Mouse (Mus musculus): ENCODE data around the gene Rrm1. TPM values are rescaled to one million over a fixed set of nuclear protein-coding genes. Genes with fewer than 3 reads are reported as not detected.
A peak's percentile ranks its signal among the peaks of the same experiment; 100 is the strongest.
"Not testable (repeated sequence)": the region's sequence is repeated elsewhere in the genome, so short reads cannot be mapped to it uniquely, and the experiment has no call there.

The Rrm1 gene
- 10 to 100 TPM; 13.9 to 15.4 TPM for total RNA-seq (2021)
- long read RNA-seq, experiment 1, transcript Rrm1-201 (19 exons, 3,997 nt): major isoform, 19 of 19 reads
- long read RNA-seq, experiment 1, partial matches to known transcripts: 0 of 19 reads
- long read RNA-seq, experiment 1, other reads (novel, unspliced or antisense): 0 of 19 reads
- long read RNA-seq, experiment 2, transcript Rrm1-201 (19 exons, 3,997 nt): major isoform, 76 of 78 reads
- long read RNA-seq, experiment 2, partial matches to known transcripts: 2 of 78 reads
- long read RNA-seq, experiment 2, other reads (novel, unspliced or antisense): 0 of 78 reads

GRCm38 (mm10) chr7:102441657-102442391, at the start of gene Rrm1:
Gene Rrm1, plus strand, starts transcription at chr7:102441695.
- peak; percentile 88 to 91 for DNase-seq (ENCODE audit: low spot score in 2 of 2)

GRCm38 (mm10) chr7:102393898-102394297, 47.6 kb upstream of the Rrm1 start:
- no peak for DNase-seq (ENCODE audit: low spot score in 2 of 2)

- DNase-seq (ENCODE audit: low spot score in 2 of 2): no peak
Measured at GRCm38 (mm10) chr7:102395894-102396293, 45.6 kb upstream of the Rrm1 start.

DNA sequence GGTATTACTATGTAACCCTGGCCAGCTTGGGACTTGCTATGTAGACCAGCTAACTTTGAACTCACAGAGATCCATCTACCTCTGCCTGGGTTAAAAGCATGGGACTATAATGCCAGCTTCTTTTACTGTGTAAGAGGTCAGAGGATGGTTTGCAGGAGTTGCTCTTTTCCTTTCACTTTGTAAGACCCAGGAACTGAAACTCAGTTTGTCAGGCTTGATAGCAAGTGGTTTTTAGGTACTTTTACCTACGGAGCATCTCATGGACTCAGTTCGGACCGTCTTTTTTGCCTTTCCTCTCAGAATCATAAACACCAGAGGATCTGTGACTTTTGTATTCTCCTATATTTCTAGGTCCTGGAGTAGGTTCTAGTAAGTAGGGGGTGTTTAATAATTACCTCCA, 45.2 kb upstream of the Rrm1 start:
- no peak for DNase-seq (ENCODE audit: low spot score in 2 of 2)

DNA sequence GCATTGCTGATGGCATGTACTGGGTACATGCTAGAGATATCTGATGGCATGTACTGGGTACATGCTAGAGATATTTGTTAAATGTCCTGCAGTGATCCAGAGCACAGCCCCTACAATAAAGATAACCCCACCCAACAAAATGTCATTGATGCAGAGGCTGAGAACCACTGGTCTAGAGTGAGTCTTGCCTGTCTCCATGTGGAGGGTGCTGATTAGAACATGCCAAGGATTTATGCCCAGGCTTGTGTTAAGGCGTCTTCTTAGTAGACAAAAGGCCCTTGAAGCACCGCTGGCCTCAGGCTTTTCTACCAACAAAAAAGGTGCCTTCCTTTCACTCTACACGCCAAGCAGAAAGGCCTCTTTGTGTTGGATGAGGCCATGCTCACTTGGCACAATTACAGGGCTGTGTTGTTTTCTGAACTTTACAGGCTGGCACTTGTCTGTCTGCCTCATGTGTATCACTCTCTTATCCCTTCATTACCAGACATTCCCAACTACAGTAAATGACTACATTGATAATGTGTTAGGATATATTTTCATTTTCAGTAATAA, 42.2 kb upstream of the Rrm1 start:
- no peak for DNase-seq (ENCODE audit: low spot score in 2 of 2)

GRCm38 (mm10) chr7:102404118-102404517, 37.4 kb upstream of the Rrm1 start:
- DNase-seq (ENCODE audit: low spot score in 2 of 2): no peak

GRCm38 (mm10) chr7:102407440-102407839, 34.1 kb upstream of the Rrm1 start:
- no peak for DNase-seq (ENCODE audit: low spot score in 2 of 2)

- not testable (repeated sequence) for DNase-seq (ENCODE audit: low spot score in 2 of 2)
Measured at GRCm38 (mm10) chr7:102415272-102415671, 26.2 kb upstream of the Rrm1 start.

DNA sequence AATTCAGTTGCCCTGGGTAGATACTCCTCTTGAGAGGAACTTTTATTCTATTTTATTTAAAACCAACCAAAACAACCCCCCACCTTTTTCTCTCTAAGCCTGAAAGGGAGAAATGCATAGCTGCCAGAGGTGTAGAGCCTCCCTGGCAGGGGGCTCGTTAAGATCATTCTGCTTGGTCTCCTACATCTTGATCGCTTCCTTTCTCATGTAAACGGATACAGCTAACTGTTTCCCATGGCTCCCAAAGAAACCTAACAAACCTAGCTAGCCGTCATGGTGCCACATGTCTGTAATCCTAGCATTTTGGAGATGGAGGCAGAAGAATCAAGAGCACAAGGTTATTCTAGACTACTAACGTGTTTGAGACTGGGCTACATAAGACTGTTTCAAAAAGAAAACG, 25.7 kb upstream of the Rrm1 start:
- DNase-seq (ENCODE audit: low spot score in 2 of 2): no peak

- DNase-seq (ENCODE audit: low spot score in 2 of 2): peak; percentile 25 to 33
Measured at GRCm38 (mm10) chr7:102417398-102417797, 24.1 kb upstream of the Rrm1 start.

GRCm38 (mm10) chr7:102422036-102422435, 19.5 kb upstream of the Rrm1 start:
- DNase-seq (ENCODE audit: low spot score in 2 of 2): no peak

GRCm38 (mm10) chr7:102425933-102426685, 15.4 kb upstream of the Rrm1 start:
- no peak for DNase-seq (ENCODE audit: low spot score in 2 of 2)

DNA sequence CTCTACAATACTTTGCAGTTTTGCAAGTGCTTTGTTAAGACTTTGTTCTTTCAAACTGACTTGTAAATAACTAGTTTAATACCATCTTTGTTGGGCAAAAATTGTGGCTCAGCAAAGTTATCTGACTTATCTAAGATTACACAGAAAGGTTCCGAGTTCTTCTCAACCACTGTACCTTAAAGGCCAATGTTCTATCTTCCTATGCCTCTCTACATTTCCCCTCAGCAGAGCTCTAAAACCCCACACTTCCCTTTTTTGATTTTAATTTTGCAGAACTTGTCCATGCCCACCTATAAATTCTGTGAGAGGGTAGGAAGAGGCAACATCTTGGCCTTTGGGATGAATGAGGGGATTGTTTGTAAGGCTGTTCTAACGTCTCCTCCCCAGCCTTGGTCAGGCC, 7.2 kb upstream of the Rrm1 start:
- DNase-seq (ENCODE audit: low spot score in 2 of 2): no peak

DNA sequence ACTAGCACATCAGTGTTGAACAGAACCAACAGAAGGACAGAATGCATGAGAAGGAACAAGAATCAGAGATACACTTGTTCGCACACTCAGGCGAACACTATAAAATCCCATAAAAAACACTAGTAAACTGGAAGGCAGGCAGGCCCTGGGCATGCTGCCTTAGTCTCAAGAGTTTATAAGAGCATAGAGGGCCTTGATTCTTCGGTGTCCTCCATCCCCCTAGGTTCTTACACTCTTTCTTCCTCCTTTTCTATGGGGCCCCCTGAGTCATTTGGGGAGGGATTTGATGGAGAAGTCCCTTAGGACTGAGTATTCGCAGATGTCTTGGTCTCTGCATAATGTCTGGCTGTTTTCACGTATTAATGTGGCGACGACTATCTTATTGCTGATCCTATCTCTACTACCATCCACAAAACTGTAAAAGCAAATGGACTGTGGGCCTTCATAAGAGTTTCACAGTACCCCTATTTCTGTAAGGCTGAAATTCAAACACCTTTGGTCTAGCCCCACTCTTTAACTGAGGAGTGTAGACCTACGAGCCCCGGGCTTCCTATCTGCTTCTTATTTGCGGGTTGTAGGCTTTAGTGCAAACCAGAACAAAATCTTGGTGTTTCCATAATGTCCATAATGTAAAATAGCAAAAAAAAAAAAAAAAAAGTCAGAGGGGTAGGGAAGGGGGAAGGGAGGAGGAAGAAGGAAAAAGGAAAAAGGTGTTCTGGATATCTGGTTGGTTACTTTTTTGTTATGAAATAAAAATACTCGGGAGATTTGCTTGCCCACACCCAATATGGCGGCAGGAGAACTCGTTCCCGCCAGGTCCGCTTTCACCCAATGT, 456 bp upstream of the Rrm1 start:
- DNase-seq (ENCODE audit: low spot score in 2 of 2): no peak

- no peak for DNase-seq (ENCODE audit: low spot score in 2 of 2)
Measured at GRCm38 (mm10) chr7:102442432-102442831, 937 bp downstream of the Rrm1 start.

GRCm38 (mm10) chr7:102444301-102444700, 2.8 kb downstream of the Rrm1 start:
- no peak for DNase-seq (ENCODE audit: low spot score in 2 of 2)

GRCm38 (mm10) chr7:102446438-102446837, 4.9 kb downstream of the Rrm1 start:
- no peak for DNase-seq (ENCODE audit: low spot score in 2 of 2)

GRCm38 (mm10) chr7:102458618-102459380, 17.3 kb downstream of the Rrm1 start:
- no peak for DNase-seq (ENCODE audit: low spot score in 2 of 2)

DNA sequence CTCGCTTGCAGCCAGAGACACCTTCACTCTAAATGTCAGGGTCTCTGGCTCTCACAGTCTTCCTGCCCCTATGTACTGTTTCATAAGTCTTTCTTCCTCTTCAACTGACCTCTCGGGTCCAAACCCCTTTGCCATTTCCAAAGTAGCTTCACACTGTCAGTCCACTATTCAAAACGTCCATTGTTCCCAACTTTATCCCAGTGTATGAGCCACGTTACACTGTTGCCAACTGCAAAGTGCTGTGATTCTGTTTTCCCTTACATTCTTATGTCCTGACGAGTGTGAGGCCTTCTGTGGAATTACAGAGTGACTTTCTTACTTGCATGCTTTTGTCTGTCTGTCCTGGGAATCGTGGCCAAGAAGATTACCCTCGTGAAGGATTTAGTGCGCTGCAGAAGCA, 26.1 kb downstream of the Rrm1 start:
- DNase-seq (ENCODE audit: low spot score in 2 of 2): no peak

DNA sequence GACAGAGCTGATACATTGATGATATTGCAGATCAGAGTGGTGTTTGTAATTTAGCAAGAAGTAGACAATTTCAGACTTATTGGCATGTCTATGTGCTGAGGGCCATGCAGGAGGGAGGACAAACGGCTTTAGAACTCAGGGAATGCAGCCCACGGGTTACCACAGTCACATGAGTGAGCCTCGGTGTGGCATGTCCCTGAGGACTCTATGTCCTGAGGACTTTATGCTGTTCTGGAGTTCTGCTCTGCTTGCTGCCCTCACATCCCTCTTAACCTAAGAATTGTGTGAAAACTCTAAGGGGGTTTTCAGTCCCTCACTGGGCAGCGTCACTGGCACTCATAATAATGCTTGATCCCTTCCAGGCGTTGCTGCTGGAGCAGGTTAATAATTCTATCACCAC, 31.2 kb downstream of the Rrm1 start:
- no peak for DNase-seq (ENCODE audit: low spot score in 2 of 2)

All from adrenal gland, adult 18-20 months (tissue).